Mouse (Mus musculus) cortical plate, adult 2 months (tissue): ENCODE results near the gene Ddx54. TPM values are rescaled to one million over a fixed set of nuclear protein-coding genes. Genes with fewer than 3 reads are reported as not detected.

ENCODE experiments used
- H3K27ac ChIP-seq: fragments of 200-500 bp; 2 replicates; pipeline ENCODE4 v1.5.1; 2012; ENCODE audit warnings: low read length, control low read depth, inconsistent platforms; ENCODE audit not compliant: insufficient read depth
- H3K4me1 ChIP-seq: fragments of 200-500 bp; 2 replicates; pipeline ENCODE4 v1.6.1; 2011; ENCODE audit warnings: low read length; ENCODE audit not compliant: control insufficient read depth, insufficient read depth
- H3K4me3 ChIP-seq: fragments of 200-500 bp; 2 replicates; pipeline ENCODE4 v1.5.1; 2011; ENCODE audit warnings: mild to moderate bottlenecking, low read length, control low read depth; ENCODE audit not compliant: insufficient read depth
- CTCF ChIP-seq: fragments of 200-500 bp; IDR thresholded peaks from 2 replicates; pipeline ENCODE4 v1.5.1; 2011; ENCODE audit warnings: mild to moderate bottlenecking, control low read depth, low read length; ENCODE audit not compliant: insufficient read depth; ENCODE audit errors: extremely low read depth
- POLR2A ChIP-seq: fragments of 200-500 bp; IDR thresholded peaks from 2 replicates; pipeline ENCODE4 v1.6.1; 2011; ENCODE audit warnings: mild to moderate bottlenecking, low read length, control low read depth; ENCODE audit not compliant: insufficient read depth; ENCODE audit errors: extremely low read depth
- polyA plus RNA-seq: library from polyadenylated mRNA; depleted of rRNA; stranded (reverse); fragments of >200 nt; gene quantifications from 2 replicates; pipeline ENCODE4 v1.2.3, GENCODE M21; 2012

The Ddx54 gene
- polyA plus RNA-seq, 1 experiment, result 31.0 TPM

GRCm38 (mm10) chr5:120569791-120570190, 42.7 kb upstream of the Ddx54 start:
- Histone ChIP-seq H3K27ac (no peak overlapping the region), H3K4me1 (peaks cover 19% of the 10 kb centered on the region), H3K4me3 (no peak overlapping the region)
- TF ChIP-seq POLR2A, result no peak
- TF ChIP-seq CTCF, result no peak

DNA sequence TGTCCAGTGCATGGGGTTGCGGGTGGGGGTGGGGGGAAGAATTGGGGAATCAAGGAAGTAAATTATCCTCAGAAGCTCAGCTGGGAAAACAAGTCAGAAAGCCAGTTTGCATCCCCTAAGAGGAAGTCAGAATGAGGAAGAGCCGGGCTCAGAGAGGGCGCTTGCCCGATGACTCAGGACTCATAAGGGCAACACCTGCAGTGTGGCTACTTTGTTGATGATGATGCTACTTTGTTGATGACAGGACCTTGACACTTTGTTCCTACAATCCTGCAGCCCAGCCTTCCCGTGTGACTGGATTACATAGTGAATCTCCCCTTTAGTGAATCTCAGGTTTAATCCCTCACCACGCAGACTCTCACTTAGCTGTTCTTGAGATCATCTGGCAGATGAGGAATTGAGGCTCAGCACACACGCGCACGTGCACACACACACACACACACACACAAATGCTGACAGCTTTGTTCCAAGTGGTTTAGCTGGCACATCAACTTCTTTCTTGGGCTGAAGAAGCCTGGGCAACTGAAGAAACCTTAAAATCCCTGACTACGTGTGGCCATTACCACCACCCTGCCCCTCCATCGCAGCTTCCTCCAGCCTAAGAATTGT, 42.1 kb upstream of the Ddx54 start:
- no peak overlapping the region for H3K4me3 ChIP-seq
- H3K4me1 ChIP-seq, result peaks cover 19% of the 10 kb centered on the region
- H3K27ac ChIP-seq, result no peak overlapping the region
- TF ChIP-seq CTCF (no peak), POLR2A (no peak)

DNA sequence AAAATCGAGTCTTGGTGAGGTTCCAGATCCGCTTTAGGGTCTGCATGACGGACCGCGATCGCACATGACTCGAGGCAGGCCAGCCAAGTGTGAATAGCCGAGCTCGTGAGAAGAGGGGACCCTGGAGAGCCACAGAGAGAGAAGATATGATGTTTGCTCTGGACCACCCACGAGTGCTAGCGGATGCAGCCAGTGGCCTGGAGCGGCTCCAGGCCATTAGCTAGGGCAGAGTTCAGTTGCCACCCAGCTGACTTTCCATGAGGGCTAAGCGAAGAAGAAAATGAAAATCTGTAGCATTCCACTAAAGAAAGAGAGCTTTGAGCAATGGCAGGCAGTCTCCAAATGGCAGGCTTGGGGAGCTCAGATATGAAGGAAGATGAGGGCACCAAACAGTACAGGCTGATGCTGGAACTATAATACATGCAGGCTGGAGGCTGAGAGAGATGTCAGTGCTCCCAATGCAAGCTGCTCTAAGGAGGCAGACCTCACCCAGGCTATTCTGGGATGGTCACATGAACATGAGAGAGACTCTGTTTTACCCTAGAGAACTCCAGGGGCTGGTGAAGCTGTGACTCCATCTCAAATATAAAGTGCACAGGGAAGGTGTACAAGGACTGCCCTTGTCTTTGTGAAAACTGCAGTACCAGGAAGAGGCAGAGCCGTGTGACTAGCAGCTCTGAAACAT, 41.3 kb upstream of the Ddx54 start:
- Histone ChIP-seq H3K4me3 (no peak overlapping the region), H3K4me1 (peaks cover 19% of the 10 kb centered on the region), H3K27ac (no peak overlapping the region)
- no peak for TF ChIP-seq POLR2A
- TF ChIP-seq CTCF, result no peak

- Histone ChIP-seq H3K4me1 (peaks cover 3% of the 10 kb centered on the region; the same call in 1 of the 2 replicates), H3K4me3 (no peak overlapping the region), H3K27ac (no peak overlapping the region)
- TF ChIP-seq CTCF, result no peak
Measured at GRCm38 (mm10) chr5:120574469-120575063, 38.0 kb upstream of the Ddx54 start.

DNA sequence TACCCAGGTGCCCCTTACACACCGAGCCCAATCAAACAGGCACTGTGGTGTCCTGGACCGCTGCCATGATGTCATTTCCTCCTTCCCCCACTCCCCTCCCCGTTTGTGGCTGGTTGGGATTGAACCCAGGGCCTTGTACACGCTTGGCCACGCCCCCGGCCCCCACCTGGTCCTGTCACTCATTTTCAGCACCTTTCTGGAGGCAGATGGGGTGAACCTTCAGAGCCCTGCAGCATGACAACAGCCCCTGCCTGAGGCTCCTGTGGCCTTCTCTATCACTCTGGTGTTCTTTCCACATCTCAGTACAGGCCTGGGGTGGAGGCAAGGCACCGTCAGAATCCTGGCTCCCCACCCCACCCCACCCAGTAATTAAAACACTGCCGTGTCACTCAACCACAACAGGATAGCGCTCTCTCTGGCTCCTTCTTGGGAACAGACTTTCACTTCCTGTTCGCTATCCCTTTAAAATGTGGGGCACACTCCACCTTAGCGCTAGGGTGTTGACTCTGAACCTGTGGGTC, 35.7 kb upstream of the Ddx54 start:
- Histone ChIP-seq H3K27ac (no peak overlapping the region), H3K4me1 (no peaks in the 10 kb centered on the region), H3K4me3 (no peak overlapping the region)
- no peak for TF ChIP-seq CTCF
- no peak for TF ChIP-seq POLR2A

DNA sequence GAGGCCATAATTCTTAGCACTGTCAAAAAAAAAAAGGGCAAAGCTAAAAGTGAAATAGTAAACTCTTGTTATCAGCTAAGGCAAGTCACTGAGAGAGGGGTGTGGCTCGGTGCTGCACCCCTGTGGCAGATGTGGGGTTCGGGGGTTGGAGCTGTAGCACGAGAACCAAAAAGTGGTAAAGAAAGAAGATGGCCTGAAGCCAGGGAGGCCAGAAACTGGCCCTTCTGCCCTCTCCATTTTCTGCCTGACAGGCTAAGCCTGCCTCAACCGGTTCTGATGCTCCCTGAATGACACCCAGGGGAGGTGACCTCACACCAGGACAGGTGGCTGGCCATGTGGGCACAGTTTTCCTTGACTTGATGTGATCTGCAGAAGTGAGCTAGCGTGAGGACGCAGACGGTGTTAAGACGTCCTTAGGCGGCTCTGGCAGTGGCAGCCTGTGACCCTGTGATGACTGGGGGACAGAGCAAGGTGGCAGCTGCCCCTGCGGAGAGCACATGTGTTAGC, 34.6 kb upstream of the Ddx54 start:
- TF ChIP-seq CTCF, result no peak
- no peak for TF ChIP-seq POLR2A
- H3K27ac ChIP-seq, result no peak overlapping the region
- no peak overlapping the region for H3K4me3 ChIP-seq
- no peaks in the 10 kb centered on the region for H3K4me1 ChIP-seq

- H3K27ac ChIP-seq, result no peak overlapping the region
Measured at GRCm38 (mm10) chr5:120578504-120579081, 33.9 kb upstream of the Ddx54 start.

GRCm38 (mm10) chr5:120579211-120579897, 33.2 kb upstream of the Ddx54 start:
- TF ChIP-seq POLR2A (no peak), CTCF (no peak)
- Histone ChIP-seq H3K4me1 (no peaks in the 10 kb centered on the region), H3K27ac (no peak overlapping the region), H3K4me3 (no peak overlapping the region)

More at GRCm38 (mm10) chr5:120578504-120579081, 33.9 kb upstream of the Ddx54 start:
- no peak for TF ChIP-seq CTCF
- no peak for TF ChIP-seq POLR2A
- H3K4me1 ChIP-seq, result no peaks in the 10 kb centered on the region
- no peak overlapping the region for H3K4me3 ChIP-seq
